Mouse (Mus musculus): ENCODE measurements at regions not wholly inside any gene's neighbourhood (a gene's known extent, or its start where the extent isn't known, plus 50 kb on each side); places are given as distances from the start of the nearest gene placed in this dataset.

GRCm38 (mm10) chr1:64191242-64192220 is 69.4 kb upstream of the Klf7 start:
- no peak overlapping the region for H3K9ac ChIP-seq (replicated peaks)
- H3K4me3 ChIP-seq (ENCODE audit: insufficient read depth in 1 of 2, low read depth in 2 of 2, low read length in 2 of 2) = no peak overlapping the region
- TF ChIP-seq EP300 (IDR thresholded peaks at IDR 0.05; ENCODE audit: low read depth) = no peak
- TF ChIP-seq CTCF (IDR thresholded peaks at IDR 0.05; ENCODE audit: low read depth) = no peak
- no peaks in the 10 kb centered on the region for H3K9me3 ChIP-seq (ENCODE audit: control insufficient read depth, low read length)
- H3K27me3 ChIP-seq (ENCODE audit: control insufficient read depth, insufficient read depth, low read length) = no peaks in the 10 kb centered on the region
- ATAC-seq (ENCODE audit: insufficient read depth) (no peak), DNase-seq (ENCODE audit: low read depth in 3 of 3, low spot score in 3 of 3) (no peak)
- no peak overlapping the region for H3K27ac ChIP-seq
- no peak overlapping the region for H3K4me2 ChIP-seq (ENCODE audit: low read depth)
- WGBS (ENCODE audit: insufficient replicate concordance) = 62% methylated on average over 11 of the region's 11 CpGs
- H3K36me3 ChIP-seq (replicated peaks; ENCODE audit: control insufficient read depth, insufficient read depth, low read depth) = no peaks in the 10 kb centered on the region
- peaks cover 0 to 7% of the 10 kb centered on the region in 2 experiments; a peak in 2 of 4 replicates for H3K4me1 ChIP-seq (replicated peaks; ENCODE audit: control insufficient read depth in 2 of 2, insufficient read depth in 2 of 2, low read length in 1 of 2)

DNA sequence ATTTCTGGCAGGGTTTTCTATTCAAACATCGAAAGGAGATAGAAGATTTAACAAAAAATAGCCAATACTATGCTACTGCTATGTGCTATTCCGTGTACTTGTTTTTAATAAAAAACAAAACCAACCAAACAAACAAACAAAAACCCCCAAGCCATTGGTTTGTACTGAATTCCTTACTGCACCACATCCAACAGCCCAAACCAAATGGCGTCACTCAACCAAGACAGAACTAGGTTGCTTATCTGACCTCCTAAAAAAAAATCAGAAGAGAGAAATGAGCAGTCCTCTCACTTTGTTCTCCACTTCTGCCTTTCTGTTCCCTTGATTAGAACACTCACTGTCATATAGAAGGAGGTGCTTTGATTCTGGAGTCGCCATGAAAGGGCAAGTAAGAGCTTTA is 68.6 kb upstream of the Klf7 start:
- H3K9ac ChIP-seq (replicated peaks) = no peak overlapping the region
- H3K36me3 ChIP-seq (replicated peaks; ENCODE audit: control insufficient read depth, insufficient read depth, low read depth) = no peaks in the 10 kb centered on the region
- DNase-seq (ENCODE audit: low read depth in 3 of 3, low spot score in 3 of 3) = no peak
- H3K9me3 ChIP-seq (ENCODE audit: control insufficient read depth, low read length) = no peaks in the 10 kb centered on the region
- no peak overlapping the region for H3K4me2 ChIP-seq (ENCODE audit: low read depth)
- ATAC-seq (ENCODE audit: insufficient read depth) = no peak
- WGBS (ENCODE audit: insufficient replicate concordance) = 50% methylated on average over 4 of the region's 4 CpGs
- peaks cover 0 to 7% of the 10 kb centered on the region in 2 experiments; a peak in 2 of 4 replicates for H3K4me1 ChIP-seq (replicated peaks; ENCODE audit: control insufficient read depth in 2 of 2, insufficient read depth in 2 of 2, low read length in 1 of 2)
- no peaks in the 10 kb centered on the region for H3K27me3 ChIP-seq (ENCODE audit: control insufficient read depth, insufficient read depth, low read length)
- TF ChIP-seq EP300 (IDR thresholded peaks at IDR 0.05; ENCODE audit: low read depth) (no peak), CTCF (IDR thresholded peaks at IDR 0.05; ENCODE audit: low read depth) (no peak)
- H3K27ac ChIP-seq = no peak overlapping the region
- no peak overlapping the region for H3K4me3 ChIP-seq (ENCODE audit: insufficient read depth in 1 of 2, low read depth in 2 of 2, low read length in 2 of 2)

DNA sequence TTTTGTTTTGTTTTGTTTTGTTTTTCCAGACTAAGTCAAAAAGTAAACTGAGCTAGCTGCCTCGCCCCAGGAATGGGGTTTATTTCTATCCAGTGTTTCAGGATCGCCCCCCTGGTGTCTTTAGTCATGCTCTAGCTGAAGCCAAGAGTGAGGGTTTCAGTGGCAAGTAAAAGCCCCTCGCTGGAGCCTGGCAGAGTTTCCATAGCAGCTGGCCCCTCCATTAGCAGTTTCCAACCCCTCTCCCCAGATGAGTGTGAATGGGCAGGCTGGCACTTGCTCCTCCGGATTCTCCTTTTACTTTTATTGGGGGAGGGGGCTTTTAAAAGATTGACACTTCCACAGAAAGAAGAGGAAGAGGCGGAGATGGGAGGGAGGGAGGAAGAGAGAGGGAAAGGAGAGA is 68.0 kb upstream of the Klf7 start:
- Histone ChIP-seq H3K4me2 (ENCODE audit: low read depth) (no peak overlapping the region), H3K4me3 (ENCODE audit: insufficient read depth in 1 of 2, low read depth in 2 of 2, low read length in 2 of 2) (no peak overlapping the region), H3K27me3 (ENCODE audit: control insufficient read depth, insufficient read depth, low read length) (no peaks in the 10 kb centered on the region), H3K36me3 (replicated peaks; ENCODE audit: control insufficient read depth, insufficient read depth, low read depth) (no peaks in the 10 kb centered on the region), H3K9me3 (ENCODE audit: control insufficient read depth, low read length) (no peaks in the 10 kb centered on the region), H3K9ac (replicated peaks) (no peak overlapping the region), H3K27ac (no peak overlapping the region), H3K4me1 (replicated peaks; ENCODE audit: control insufficient read depth in 2 of 2, insufficient read depth in 2 of 2, low read length in 1 of 2) (peaks cover 0 to 7% of the 10 kb centered on the region in 2 experiments; a peak in 2 of 4 replicates)
- 21% methylated on average over 5 of the region's 5 CpGs for WGBS (ENCODE audit: insufficient replicate concordance)
- ATAC-seq (ENCODE audit: insufficient read depth) (no peak), DNase-seq (ENCODE audit: low read depth in 3 of 3, low spot score in 3 of 3) (no peak)
- TF ChIP-seq EP300 (IDR thresholded peaks at IDR 0.05; ENCODE audit: low read depth) (no peak), CTCF (IDR thresholded peaks at IDR 0.05; ENCODE audit: low read depth) (no peak)

DNA sequence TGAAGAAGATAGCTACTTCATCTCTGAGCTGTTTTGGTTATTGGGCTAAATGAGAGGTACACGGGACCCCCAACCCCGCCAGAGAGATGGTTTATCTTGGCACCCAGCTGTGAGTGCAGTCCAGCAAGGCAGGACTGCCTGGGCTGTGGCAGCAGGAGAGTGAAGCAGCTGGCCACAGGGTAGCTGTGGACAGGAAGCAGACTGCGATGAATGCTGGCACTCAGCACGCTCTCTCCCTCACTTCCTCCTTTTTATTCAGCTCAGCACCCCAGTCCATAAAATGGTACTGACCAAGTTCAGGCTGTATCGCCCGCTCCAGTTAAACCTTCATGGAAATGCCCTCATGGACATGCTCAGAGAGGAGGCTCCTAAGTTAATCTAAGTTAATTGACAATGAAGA is 67.4 kb upstream of the Klf7 start:
- TF ChIP-seq EP300 (IDR thresholded peaks at IDR 0.05; ENCODE audit: low read depth) (no peak), CTCF (IDR thresholded peaks at IDR 0.05; ENCODE audit: low read depth) (no peak)
- DNase-seq (ENCODE audit: low read depth in 3 of 3, low spot score in 3 of 3) (no peak), ATAC-seq (ENCODE audit: insufficient read depth) (no peak)
- H3K4me1 ChIP-seq (replicated peaks; ENCODE audit: control insufficient read depth in 2 of 2, insufficient read depth in 2 of 2, low read length in 1 of 2) = peaks cover 0 to 7% of the 10 kb centered on the region in 2 experiments; a peak in 2 of 4 replicates
- no peak overlapping the region for H3K27ac ChIP-seq
- H3K9me3 ChIP-seq (ENCODE audit: control insufficient read depth, low read length) = no peaks in the 10 kb centered on the region
- no peak overlapping the region for H3K9ac ChIP-seq (replicated peaks)
- 6% methylated on average over 6 of the region's 6 CpGs for WGBS (ENCODE audit: insufficient replicate concordance)
- H3K36me3 ChIP-seq (replicated peaks; ENCODE audit: control insufficient read depth, insufficient read depth, low read depth) = no peaks in the 10 kb centered on the region
- no peak overlapping the region for H3K4me2 ChIP-seq (ENCODE audit: low read depth)
- no peak overlapping the region for H3K4me3 ChIP-seq (ENCODE audit: insufficient read depth in 1 of 2, low read depth in 2 of 2, low read length in 2 of 2)
- H3K27me3 ChIP-seq (ENCODE audit: control insufficient read depth, insufficient read depth, low read length) = no peaks in the 10 kb centered on the region

GRCm38 (mm10) chr1:64187796-64188513 is 65.9 kb upstream of the Klf7 start:
- Histone ChIP-seq H3K4me2 (ENCODE audit: low read depth) (no peak overlapping the region), H3K27ac (no peak overlapping the region), H3K9me3 (ENCODE audit: control insufficient read depth, low read length) (no peaks in the 10 kb centered on the region), H3K4me1 (replicated peaks; ENCODE audit: control insufficient read depth in 2 of 2, insufficient read depth in 2 of 2, low read length in 1 of 2) (peaks cover 0 to 2% of the 10 kb centered on the region in 2 experiments; a peak in 2 of 4 replicates), H3K9ac (replicated peaks) (no peak overlapping the region), H3K27me3 (ENCODE audit: control insufficient read depth, insufficient read depth, low read length) (no peaks in the 10 kb centered on the region), H3K36me3 (replicated peaks; ENCODE audit: control insufficient read depth, insufficient read depth, low read depth) (no peaks in the 10 kb centered on the region), H3K4me3 (ENCODE audit: insufficient read depth in 1 of 2, low read depth in 2 of 2, low read length in 2 of 2) (no peak overlapping the region)
- 64% methylated on average over 11 of the region's 11 CpGs for WGBS (ENCODE audit: insufficient replicate concordance)
- ATAC-seq (ENCODE audit: insufficient read depth) (no peak), DNase-seq (ENCODE audit: low read depth in 3 of 3, low spot score in 3 of 3) (no peak)
- TF ChIP-seq CTCF (IDR thresholded peaks at IDR 0.05; ENCODE audit: low read depth) = no peak
- TF ChIP-seq EP300 (IDR thresholded peaks at IDR 0.05; ENCODE audit: low read depth) = no peak
